Mouse (Mus musculus): ENCODE results near the gene Prkce.

DNA sequence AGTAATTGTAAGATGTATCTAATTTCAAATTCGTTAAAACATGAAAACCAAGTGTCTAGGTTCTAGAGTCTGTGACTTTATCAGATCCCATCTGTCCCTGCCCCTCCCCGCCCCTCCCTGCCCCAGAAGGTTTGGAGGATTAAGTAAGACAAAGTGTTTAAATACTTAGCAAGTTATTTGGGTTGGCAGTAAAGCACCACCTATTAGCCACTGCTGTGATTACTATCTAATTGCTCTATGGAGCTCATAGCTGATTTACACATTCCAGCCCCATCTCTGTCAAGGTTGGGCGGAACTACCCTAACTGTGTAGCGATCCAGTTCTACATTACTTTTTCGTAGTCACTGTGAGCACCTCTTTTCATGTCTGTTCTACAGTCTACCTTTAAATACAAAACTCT lies 418.9 kb downstream of the Prkce start:
- TF ChIP-seq CTCF (IDR thresholded peaks at IDR 0.05) (no peak), POLR2A (IDR thresholded peaks at IDR 0.05; ENCODE audit: insufficient read depth, low read depth, low read length) (no peak), EP300 (IDR thresholded peaks at IDR 0.05; ENCODE audit: insufficient read depth, low read depth, low read length) (no peak)
